Mouse (Mus musculus): ENCODE measurements around the gene Ptprc. TPM values are rescaled to one million over a fixed set of nuclear protein-coding genes. Genes with fewer than 3 reads are reported as not detected.

Ptprc gene
- polyA plus RNA-seq, 1 experiment from 2014 or later, result 6.5 TPM

DNA sequence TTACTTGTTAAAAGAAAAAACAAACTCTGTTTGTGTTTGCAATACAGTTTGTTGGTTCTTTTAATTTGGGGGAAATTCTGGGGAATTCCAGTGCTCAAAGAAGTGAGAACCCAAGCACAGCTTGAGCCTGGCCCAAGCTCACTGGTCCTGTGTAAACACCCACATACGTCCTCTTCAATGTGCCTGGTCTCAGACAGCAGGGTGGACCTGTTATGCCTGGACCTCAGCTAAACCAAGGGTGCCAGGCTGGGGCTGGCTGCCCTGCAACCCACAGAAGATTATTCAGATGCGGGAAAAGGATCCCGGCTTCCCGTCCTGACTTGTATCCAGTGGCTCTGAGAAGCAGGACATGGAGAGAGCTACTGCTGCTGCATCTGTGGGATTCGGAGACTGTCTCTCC lies 138.0 kb downstream of the Ptprc start:
- Histone ChIP-seq H3K4me3 (replicated peaks; ENCODE audit: low read length) (no peak overlapping the region), H3K36me3 (ENCODE audit: control insufficient read depth, insufficient read depth, low read length) (no peaks in the 10 kb centered on the region), H3K27ac (ENCODE audit: low read length) (no peak overlapping the region), H3K9me3 (replicated peaks; ENCODE audit: control insufficient read depth, low read length) (no peaks in the 10 kb centered on the region), H3K9ac (ENCODE audit: low read length) (no peak overlapping the region), H3K4me1 (ENCODE audit: control insufficient read depth, insufficient read depth, low read length) (0 out of 2 replicates have a peak, but pooled peaks cover 2% of the 10 kb centered on the region), H3K27me3 (ENCODE audit: control insufficient read depth, insufficient read depth, low read length) (no peaks in the 10 kb centered on the region), H3K4me2 (ENCODE audit: low read depth, low read length) (no peak overlapping the region)
- ATAC-seq (ENCODE audit: insufficient read depth, low FRiP score), result no peak
- 57% methylated on average over 5 of the region's 5 CpGs for WGBS

DNA sequence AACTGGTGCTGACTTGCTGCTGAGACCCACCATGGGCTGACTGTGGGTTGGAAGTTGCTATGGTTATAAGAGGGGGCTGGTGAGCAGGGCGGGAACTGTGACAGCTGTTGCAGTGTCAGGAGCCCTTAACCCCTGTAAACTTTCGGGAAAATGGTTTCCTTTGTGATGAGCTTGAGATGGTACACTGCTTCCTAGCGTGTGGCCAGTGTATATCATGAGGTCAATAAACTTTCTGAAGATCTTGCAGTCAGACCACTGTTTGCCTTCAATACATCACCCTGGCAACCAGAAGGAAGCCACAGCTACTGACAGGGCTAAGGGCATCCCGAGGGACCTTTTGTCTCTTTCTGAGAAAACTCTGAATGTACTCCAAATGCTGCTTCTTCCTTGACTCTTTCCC lies 145.9 kb downstream of the Ptprc start:
- Histone ChIP-seq H3K27ac (ENCODE audit: low read length) (no peak overlapping the region), H3K9me3 (replicated peaks; ENCODE audit: control insufficient read depth, low read length) (no peaks in the 10 kb centered on the region), H3K36me3 (ENCODE audit: control insufficient read depth, insufficient read depth, low read length) (no peaks in the 10 kb centered on the region), H3K4me2 (ENCODE audit: low read depth, low read length) (no peak overlapping the region), H3K9ac (ENCODE audit: low read length) (no peak overlapping the region), H3K4me3 (replicated peaks; ENCODE audit: low read length) (no peak overlapping the region), H3K27me3 (ENCODE audit: control insufficient read depth, insufficient read depth, low read length) (no peaks in the 10 kb centered on the region), H3K4me1 (ENCODE audit: control insufficient read depth, insufficient read depth, low read length) (no peaks in the 10 kb centered on the region)
- 48% methylated on average over 4 of the region's 4 CpGs for WGBS
- no peak for ATAC-seq (ENCODE audit: insufficient read depth, low FRiP score)

DNA sequence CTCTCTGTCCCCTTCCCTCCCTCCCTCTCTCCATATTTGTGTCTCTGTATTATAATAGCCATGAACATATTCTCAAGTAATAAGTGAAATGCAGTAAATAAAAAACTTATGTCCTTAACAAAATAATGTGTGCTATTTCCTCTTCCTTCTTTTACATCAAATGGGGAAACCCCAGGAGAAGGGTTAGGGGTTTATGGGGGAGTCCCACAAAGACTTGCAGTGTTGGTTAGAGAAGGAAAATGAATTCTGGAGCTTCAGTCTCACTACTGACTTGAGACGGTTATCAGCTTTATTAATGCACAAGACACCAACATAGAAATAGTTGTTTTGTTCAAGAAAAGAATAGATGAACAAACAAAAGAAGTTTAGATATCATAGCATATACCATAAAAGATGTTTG lies 150.2 kb downstream of the Ptprc start:
- Histone ChIP-seq H3K27ac (ENCODE audit: low read length) (no peak overlapping the region), H3K4me1 (ENCODE audit: control insufficient read depth, insufficient read depth, low read length) (no peaks in the 10 kb centered on the region), H3K9me3 (replicated peaks; ENCODE audit: control insufficient read depth, low read length) (no peaks in the 10 kb centered on the region), H3K27me3 (ENCODE audit: control insufficient read depth, insufficient read depth, low read length) (no peaks in the 10 kb centered on the region), H3K36me3 (ENCODE audit: control insufficient read depth, insufficient read depth, low read length) (no peaks in the 10 kb centered on the region), H3K4me3 (replicated peaks; ENCODE audit: low read length) (no peak overlapping the region), H3K4me2 (ENCODE audit: low read depth, low read length) (no peak overlapping the region), H3K9ac (ENCODE audit: low read length) (no peak overlapping the region)
- WGBS, result 83% methylated on average over 1 of the region's 1 CpGs
- ATAC-seq (ENCODE audit: insufficient read depth, low FRiP score), result no peak

DNA sequence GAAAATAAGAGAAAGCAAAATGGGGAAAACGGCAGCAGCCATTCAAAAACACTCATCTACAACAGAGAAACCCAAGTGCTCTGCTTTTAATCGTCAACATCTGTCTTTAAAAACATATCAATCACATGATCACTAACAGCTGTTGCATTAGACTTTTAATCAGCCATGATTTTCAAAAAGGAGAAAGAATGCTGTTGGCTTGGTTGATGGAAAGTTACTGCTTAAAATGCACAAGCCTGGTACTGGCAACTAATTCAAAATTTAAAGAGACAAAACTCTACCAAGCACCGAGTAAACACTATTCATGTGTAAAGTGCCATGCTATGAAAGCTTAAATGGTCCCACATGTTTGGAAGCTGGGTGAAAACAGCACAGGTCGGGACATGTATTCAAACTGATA lies 151.9 kb downstream of the Ptprc start:
- WGBS, result 47% methylated on average over 4 of the region's 4 CpGs
- no peak overlapping the region for H3K9ac ChIP-seq (ENCODE audit: low read length)

DNA sequence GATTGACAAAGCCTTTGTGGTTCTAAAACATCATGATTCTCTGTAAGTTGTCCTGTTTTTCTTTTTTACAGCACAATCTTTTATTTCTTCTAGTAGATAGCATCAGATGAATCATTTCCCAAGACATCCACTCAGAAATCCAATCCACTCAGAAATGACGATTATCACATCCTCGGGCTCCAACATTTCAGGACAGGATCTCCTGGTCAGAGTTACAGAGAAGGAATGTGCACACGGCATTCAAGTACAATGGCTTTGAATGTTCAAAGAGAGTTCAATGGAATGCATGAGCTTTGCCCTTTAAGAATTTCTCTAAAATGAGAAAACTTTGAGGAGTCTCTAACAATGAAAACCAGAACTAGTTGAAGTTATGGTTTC lies 152.6 kb downstream of the Ptprc start:
- Histone ChIP-seq H3K9ac (ENCODE audit: low read length) (no peak overlapping the region), H3K4me1 (ENCODE audit: control insufficient read depth, insufficient read depth, low read length) (no peaks in the 10 kb centered on the region), H3K4me3 (replicated peaks; ENCODE audit: low read length) (no peak overlapping the region), H3K36me3 (ENCODE audit: control insufficient read depth, insufficient read depth, low read length) (no peaks in the 10 kb centered on the region), H3K4me2 (ENCODE audit: low read depth, low read length) (no peak overlapping the region), H3K27ac (ENCODE audit: low read length) (no peak overlapping the region), H3K9me3 (replicated peaks; ENCODE audit: control insufficient read depth, low read length) (no peaks in the 10 kb centered on the region), H3K27me3 (ENCODE audit: control insufficient read depth, insufficient read depth, low read length) (no peaks in the 10 kb centered on the region)
- WGBS, result 34% methylated on average over 3 of the region's 3 CpGs
- ATAC-seq (ENCODE audit: insufficient read depth, low FRiP score), result no peak

More for the DNA sequence above, 151.9 kb downstream of the Ptprc start:
- H3K4me2 ChIP-seq (ENCODE audit: low read depth, low read length), result no peak overlapping the region
- H3K4me1 ChIP-seq (ENCODE audit: control insufficient read depth, insufficient read depth, low read length), result no peaks in the 10 kb centered on the region
- no peaks in the 10 kb centered on the region for H3K27me3 ChIP-seq (ENCODE audit: control insufficient read depth, insufficient read depth, low read length)
- H3K9me3 ChIP-seq (replicated peaks; ENCODE audit: control insufficient read depth, low read length), result no peaks in the 10 kb centered on the region
- no peaks in the 10 kb centered on the region for H3K36me3 ChIP-seq (ENCODE audit: control insufficient read depth, insufficient read depth, low read length)
- H3K27ac ChIP-seq (ENCODE audit: low read length), result no peak overlapping the region
- ATAC-seq (ENCODE audit: insufficient read depth, low FRiP score), result no peak
- no peak overlapping the region for H3K4me3 ChIP-seq (replicated peaks; ENCODE audit: low read length)

DNA sequence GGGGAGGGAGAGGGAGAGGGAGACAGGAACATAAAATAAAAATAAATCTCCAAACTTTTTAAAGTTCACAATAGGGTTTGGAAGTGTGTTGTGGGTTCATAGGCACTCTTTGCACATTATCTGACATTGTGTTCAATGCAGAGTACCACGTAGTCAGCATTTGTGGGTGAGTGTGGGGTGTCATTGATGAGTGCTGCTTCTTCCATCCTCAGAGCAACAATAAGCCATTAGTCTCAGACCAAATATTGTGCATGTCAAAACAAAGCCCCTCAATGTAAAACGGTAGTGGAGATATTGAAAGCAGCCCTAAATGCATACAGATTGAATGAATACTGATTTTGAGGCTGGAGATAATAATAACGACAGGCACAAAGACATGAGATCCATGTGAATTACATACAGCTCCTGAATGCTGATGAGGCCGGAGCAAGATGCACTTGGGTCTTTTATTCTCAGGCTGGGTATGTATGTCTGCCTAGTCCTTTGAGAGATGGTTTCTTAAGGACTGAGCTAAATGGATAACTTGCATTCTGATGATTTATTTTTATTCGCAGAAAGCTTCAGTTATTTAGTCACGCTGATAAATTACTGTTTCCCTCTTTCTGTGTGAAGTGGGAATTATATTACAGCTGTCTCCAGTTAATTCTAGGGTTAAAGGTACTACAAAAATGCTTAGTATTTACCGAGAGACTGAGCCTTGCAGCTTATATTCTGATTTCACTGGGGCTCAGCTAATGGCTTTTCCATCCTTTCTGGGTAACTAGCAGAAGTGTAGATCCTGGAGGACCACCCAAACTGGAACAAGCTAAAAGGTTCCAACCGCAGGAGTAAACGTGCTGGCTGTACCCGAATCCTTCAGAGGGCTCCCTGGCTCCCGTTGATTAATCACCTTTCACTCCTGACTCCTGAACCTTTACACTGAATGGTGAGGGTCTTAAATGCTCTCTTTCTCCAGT lies 153.3 kb downstream of the Ptprc start:
- Histone ChIP-seq H3K9me3 (replicated peaks; ENCODE audit: control insufficient read depth, low read length) (no peaks in the 10 kb centered on the region), H3K4me3 (replicated peaks; ENCODE audit: low read length) (no peak overlapping the region), H3K4me2 (ENCODE audit: low read depth, low read length) (no peak overlapping the region), H3K27ac (ENCODE audit: low read length) (no peak overlapping the region), H3K4me1 (ENCODE audit: control insufficient read depth, insufficient read depth, low read length) (no peaks in the 10 kb centered on the region), H3K36me3 (ENCODE audit: control insufficient read depth, insufficient read depth, low read length) (no peaks in the 10 kb centered on the region), H3K9ac (ENCODE audit: low read length) (no peak overlapping the region), H3K27me3 (ENCODE audit: control insufficient read depth, insufficient read depth, low read length) (no peaks in the 10 kb centered on the region)
- WGBS, result 33% methylated on average over 11 of the region's 11 CpGs
- ATAC-seq (ENCODE audit: insufficient read depth, low FRiP score), result no peak

Other genes starting within 250 kb of the Ptprc start
- not detected in 2 replicates for gene Atp6v1g3, start 98.0 kb upstream of the Ptprc start, polyA plus RNA-seq (2015; fragmentation: Nextera tagmentation; extraction: Ambion mirVana)

All from stomach, embryonic 16.5 days (tissue).